Mouse (Mus musculus): ENCODE data around the gene Zfp791. TPM values are rescaled to one million over a fixed set of nuclear protein-coding genes. Genes with fewer than 3 reads are reported as not detected.

Zfp791 gene
- polyA plus RNA-seq, 1 experiment from 2014 or later: 1.7 TPM

DNA sequence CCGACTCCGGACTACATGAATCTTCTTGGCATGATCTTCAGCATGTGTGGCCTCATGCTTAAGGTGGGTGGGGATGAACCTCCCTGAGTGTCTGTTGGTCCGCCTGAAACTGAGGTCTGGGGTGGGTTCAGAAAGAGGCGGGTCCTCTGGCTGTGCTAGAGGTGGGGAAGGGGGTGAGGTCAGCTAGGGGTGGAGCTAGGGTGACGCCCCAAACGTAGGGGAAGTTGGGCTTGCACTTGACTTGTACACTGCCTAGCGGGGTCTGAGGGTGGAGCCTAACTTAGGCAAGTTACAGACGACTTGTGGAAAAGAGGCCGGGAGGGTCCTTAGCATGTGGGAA lies 41.7 kb downstream of the Zfp791 start, which contains the start of gene Wdr83:
Gene Wdr83, minus strand, starts transcription at position 91 of the 340 bp plus-strand sequence.
- Histone ChIP-seq H3K36me3 (replicated peaks) (peaks cover 27% of the 10 kb centered on the region), H3K4me3 (replicated peaks) (peak within 1 kb of the TSS; percentile 70), H3K9ac (peak within 1 kb of the TSS; percentile 80), H3K9me3 (no peaks in the 10 kb centered on the region), H3K27me3 (no peaks in the 10 kb centered on the region), H3K27ac (peak within 1 kb of the TSS; percentile 60), H3K4me1 (peaks cover 41% of the 10 kb centered on the region), H3K4me2 (peak within 1 kb of the TSS; percentile 95)
- 4% methylated on average over 9 of the region's 9 CpGs for WGBS
- peak; percentile 42; the same call in 1 of the 2 replicates for ATAC-seq (ENCODE audit: low FRiP score)

DNA sequence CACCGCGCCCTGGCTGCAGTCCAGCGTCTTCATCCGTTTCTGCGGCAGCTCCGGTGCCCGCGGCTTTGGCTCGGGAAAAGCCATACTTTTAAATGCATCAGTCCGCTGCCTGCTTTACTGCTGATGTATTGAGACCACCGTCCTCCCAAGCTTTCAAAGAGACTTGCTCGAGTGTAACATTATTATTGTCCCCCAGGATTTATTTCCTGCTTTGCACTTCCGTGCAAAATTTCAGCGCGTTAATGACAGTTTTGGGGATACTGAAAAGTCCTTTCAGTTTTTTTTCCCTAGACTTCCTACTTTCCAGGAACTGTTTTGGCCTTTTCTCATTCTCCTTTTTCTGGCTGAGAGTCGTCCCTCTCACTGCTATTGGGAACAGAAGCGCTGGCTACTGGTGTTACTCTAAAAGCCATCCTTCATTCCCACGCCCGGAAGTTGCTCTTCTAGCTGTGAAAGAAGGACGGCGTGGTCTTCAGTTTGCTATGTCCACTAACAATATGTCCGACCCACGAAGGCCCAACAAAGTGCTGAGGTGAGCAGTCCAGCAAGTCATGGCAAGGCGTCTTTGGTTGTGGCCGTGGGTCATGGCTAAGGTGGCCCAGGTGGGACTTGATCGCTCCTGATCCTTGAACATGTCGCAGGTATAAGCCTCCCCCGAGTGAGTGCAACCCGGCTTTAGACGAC lies 42.2 kb downstream of the Zfp791 start, which contains the start of gene Wdr83os:
Gene Wdr83os, plus strand, starts transcription at position 209 of the 684 bp plus-strand sequence.
- Histone ChIP-seq H3K36me3 (replicated peaks) (peaks cover 30% of the 10 kb centered on the region), H3K27me3 (no peaks in the 10 kb centered on the region), H3K4me2 (peak within 1 kb of the TSS; percentile 95), H3K27ac (peak within 1 kb of the TSS; percentile 60), H3K4me1 (peaks cover 41% of the 10 kb centered on the region), H3K9ac (peak within 1 kb of the TSS; percentile 80), H3K4me3 (replicated peaks) (peak within 1 kb of the TSS; percentile 70), H3K9me3 (no peaks in the 10 kb centered on the region)
- ATAC-seq (ENCODE audit: low FRiP score): no peak
- under 1% methylated on average over 30 of the region's 30 CpGs for WGBS

DNA sequence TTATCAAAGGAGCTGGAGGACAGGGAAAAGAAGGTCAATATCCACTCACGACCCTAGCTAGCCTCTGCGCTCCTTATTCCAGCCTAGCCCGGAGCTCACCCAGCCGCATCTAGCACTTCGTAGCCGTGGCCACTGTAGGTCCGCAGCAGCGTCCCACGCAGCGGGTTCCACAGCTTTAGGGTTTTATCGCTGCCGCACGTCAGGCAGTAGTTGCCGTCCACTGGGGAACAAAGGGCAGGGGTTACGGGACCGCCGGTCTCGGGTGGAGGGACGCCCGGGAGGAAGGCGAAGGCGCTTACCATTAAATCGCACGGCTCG lies 42.7 kb downstream of the Zfp791 start:
- Histone ChIP-seq H3K36me3 (replicated peaks) (peaks cover 30% of the 10 kb centered on the region), H3K27me3 (no peaks in the 10 kb centered on the region), H3K9ac (peak overlapping the region; percentile 80), H3K4me3 (replicated peaks) (peak overlapping the region; percentile 70), H3K27ac (peak overlapping the region; percentile 60; the same call in 1 of the 2 replicates), H3K9me3 (no peaks in the 10 kb centered on the region), H3K4me1 (peaks cover 41% of the 10 kb centered on the region), H3K4me2 (peak overlapping the region; percentile 95)
- ATAC-seq (ENCODE audit: low FRiP score): no peak
- WGBS: 1% methylated on average over 25 of the region's 25 CpGs

DNA sequence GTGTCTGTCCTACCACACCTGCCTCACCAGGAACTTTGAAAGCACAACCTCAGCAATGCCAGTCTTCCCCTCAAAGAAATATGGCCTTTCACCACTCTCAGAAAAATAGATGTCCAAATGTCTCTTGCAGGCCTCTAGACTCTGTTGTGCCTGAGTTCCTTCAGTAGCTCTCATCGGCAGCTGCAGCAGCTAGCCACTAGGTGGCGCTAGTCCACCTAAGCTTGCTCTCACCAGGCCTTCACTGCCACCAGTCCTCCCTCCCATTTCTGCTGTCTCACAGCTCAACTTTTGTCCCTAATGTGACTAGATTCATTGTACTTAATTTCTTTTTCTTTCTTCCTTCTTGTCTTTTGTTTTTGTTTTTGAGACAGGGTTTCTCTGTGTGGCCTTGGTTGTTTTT lies 45.9 kb downstream of the Zfp791 start:
- 0% methylated on average over 2 of the region's 2 CpGs for WGBS

DNA sequence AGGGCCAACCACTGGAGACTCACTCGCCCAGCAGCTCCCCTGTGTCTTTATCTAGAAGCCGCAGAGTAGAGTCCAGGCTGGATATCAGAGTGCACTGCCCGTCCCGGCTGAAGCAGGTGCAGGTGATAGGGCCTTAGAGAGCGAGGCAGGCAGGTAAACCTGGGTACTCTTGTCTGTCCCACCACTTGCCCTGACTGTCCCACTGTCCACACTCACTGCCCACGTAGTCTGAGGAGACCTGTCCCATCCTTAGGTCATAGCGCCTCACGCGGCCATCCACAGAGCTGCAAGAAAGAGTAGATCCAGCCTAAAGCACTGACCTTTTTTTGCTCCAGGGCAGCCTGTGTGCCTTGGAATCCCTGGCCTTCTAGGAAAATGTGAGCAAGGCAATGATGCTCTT lies 46.9 kb downstream of the Zfp791 start:
- H3K27ac ChIP-seq: no peak overlapping the region
- no peak overlapping the region for H3K4me3 ChIP-seq (replicated peaks)
- peaks cover 24% of the 10 kb centered on the region for H3K4me1 ChIP-seq
- no peak for ATAC-seq (ENCODE audit: low FRiP score)
- H3K9me3 ChIP-seq: no peaks in the 10 kb centered on the region
- H3K27me3 ChIP-seq: no peaks in the 10 kb centered on the region
- no peak overlapping the region for H3K9ac ChIP-seq
- peaks cover 50% of the 10 kb centered on the region for H3K36me3 ChIP-seq (replicated peaks)
- 76% methylated on average over 9 of the region's 9 CpGs for WGBS
- no peak overlapping the region for H3K4me2 ChIP-seq

More for the DNA sequence above, 45.9 kb downstream of the Zfp791 start:
- Histone ChIP-seq H3K4me2 (no peak overlapping the region), H3K9ac (no peak overlapping the region), H3K27me3 (no peaks in the 10 kb centered on the region), H3K9me3 (no peaks in the 10 kb centered on the region), H3K4me1 (peaks cover 32% of the 10 kb centered on the region), H3K4me3 (replicated peaks) (no peak overlapping the region), H3K36me3 (replicated peaks) (peaks cover 50% of the 10 kb centered on the region), H3K27ac (no peak overlapping the region)
- no peak for ATAC-seq (ENCODE audit: low FRiP score)

DNA sequence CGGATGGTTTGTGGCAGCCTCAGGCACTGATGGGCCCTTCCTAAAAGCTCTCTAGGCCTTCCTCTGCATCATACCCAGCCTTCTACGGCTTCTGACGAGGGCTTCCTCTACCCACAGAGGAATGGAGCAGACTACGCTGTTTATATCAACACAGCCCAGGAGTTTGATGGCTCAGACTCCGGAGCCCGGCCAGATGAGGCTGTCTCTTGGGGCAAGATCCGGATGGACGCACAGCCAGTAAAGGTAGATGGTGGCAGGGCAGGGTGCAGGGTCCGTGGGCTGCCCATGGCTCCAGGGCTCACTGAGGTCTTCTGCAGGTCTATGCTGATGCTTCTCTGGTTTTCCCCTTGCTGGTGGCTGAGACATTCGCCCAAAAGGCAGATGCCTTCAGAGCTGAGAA lies 48.3 kb downstream of the Zfp791 start:
- no peak for ATAC-seq (ENCODE audit: low FRiP score)

DNA sequence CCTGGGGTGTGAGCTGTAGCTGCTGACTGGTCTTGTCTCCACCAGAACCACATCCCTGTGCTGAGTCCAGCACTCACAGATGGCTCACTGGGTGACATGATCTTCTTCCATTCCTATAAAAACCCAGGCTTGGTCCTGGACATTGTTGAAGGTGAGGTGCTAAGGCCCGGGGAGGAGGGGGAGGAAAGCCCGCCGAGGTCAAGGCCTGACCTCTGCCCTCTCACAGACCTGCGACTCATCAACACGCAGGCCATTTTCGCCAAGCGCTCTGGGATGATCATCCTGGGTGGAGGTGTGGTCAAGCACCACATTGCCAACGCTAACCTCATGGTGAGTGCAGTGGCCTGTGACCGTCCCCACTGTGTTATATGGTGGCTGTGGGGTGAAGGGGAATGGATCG lies 48.7 kb downstream of the Zfp791 start:
- Histone ChIP-seq H3K4me1 (peaks cover 19% of the 10 kb centered on the region), H3K27ac (no peak overlapping the region), H3K4me2 (no peak overlapping the region), H3K9me3 (no peaks in the 10 kb centered on the region), H3K9ac (no peak overlapping the region), H3K36me3 (replicated peaks) (peaks cover 50% of the 10 kb centered on the region), H3K4me3 (replicated peaks) (no peak overlapping the region), H3K27me3 (no peaks in the 10 kb centered on the region)
- 90% methylated on average over 10 of the region's 10 CpGs for WGBS
- no peak for ATAC-seq (ENCODE audit: low FRiP score)

More for the DNA sequence above, 48.3 kb downstream of the Zfp791 start:
- peaks cover 50% of the 10 kb centered on the region for H3K36me3 ChIP-seq (replicated peaks)
- H3K27me3 ChIP-seq: no peaks in the 10 kb centered on the region
- H3K27ac ChIP-seq: no peak overlapping the region
- no peak overlapping the region for H3K9ac ChIP-seq
- 98% methylated on average over 10 of the region's 10 CpGs for WGBS
- H3K4me3 ChIP-seq (replicated peaks): no peak overlapping the region
- H3K4me1 ChIP-seq: peaks cover 23% of the 10 kb centered on the region
- H3K9me3 ChIP-seq: no peaks in the 10 kb centered on the region
- H3K4me2 ChIP-seq: no peak overlapping the region

DNA sequence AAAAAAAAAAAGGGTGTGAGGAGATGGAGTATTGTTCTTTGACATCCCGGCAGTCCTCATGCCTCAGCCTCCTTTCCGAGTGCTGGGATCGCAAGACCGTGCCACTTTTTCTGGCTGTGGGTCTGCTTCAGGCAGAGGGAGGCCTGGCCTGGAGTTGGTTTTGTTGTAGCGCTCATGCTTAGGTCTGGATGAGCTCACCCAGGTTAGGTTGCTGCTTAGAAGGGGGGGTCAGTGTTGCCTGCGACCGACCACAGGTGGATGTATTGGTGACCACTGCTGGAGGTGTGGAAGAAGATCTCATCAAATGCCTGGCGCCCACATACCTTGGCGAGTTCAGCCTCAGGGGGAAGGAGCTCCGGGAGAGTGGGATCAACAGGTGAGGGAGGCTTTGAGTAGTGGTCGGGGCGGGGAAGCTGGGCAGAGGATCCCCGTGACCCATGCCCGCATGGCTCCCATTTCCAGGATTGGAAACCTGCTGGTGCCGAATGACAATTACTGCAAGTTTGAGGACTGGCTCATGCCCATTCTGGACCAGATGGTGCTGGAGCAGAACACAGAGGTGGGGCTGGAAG lies 49.8 kb downstream of the Zfp791 start:
- Histone ChIP-seq H3K27me3 (no peaks in the 10 kb centered on the region), H3K4me1 (peaks cover 19% of the 10 kb centered on the region), H3K9me3 (no peaks in the 10 kb centered on the region), H3K4me3 (replicated peaks) (no peak overlapping the region), H3K9ac (no peak overlapping the region), H3K4me2 (peak overlapping the region; percentile 62; the same call in 1 of the 2 replicates), H3K36me3 (replicated peaks) (peaks cover 49% of the 10 kb centered on the region), H3K27ac (no peak overlapping the region)
- 93% methylated on average over 15 of the region's 15 CpGs for WGBS
- ATAC-seq (ENCODE audit: low FRiP score): no peak

DNA sequence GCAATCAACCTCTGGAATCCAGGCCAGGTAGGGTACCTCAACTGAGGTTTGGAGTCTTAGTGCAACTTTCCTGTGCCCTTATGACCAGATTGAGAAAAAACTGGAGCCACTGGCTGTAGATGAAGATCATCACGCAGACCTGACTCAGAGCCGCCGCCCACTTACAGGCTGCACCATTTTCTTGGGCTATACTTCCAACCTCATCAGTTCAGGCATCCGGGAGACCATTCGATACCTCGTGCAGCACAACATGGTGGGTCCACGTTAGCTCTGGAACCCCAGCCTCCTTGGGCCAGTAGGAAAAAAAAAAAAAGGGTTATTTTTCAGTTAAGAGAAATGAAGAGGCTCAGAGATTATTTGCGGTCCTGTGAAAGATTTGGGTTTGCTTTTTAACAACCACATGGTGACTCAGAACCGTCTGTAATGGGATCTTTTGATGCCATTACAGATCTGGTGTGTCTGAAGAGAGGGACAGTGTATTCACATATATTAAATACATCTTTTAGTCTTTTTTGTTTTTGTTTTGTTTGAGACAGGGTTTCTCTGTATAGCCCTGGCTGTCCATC lies 50.4 kb downstream of the Zfp791 start:
- Histone ChIP-seq H3K27me3 (no peaks in the 10 kb centered on the region), H3K27ac (peak overlapping the region; percentile 96; the same call in 1 of the 2 replicates), H3K36me3 (replicated peaks) (peaks cover 52% of the 10 kb centered on the region), H3K9me3 (no peaks in the 10 kb centered on the region), H3K4me2 (peak overlapping the region; percentile 62), H3K9ac (peak overlapping the region; percentile 82), H3K4me3 (replicated peaks) (peak overlapping the region; percentile 92), H3K4me1 (peaks cover 19% of the 10 kb centered on the region)
- no peak for ATAC-seq (ENCODE audit: low FRiP score)
- WGBS: 40% methylated on average over 9 of the region's 9 CpGs

DNA sequence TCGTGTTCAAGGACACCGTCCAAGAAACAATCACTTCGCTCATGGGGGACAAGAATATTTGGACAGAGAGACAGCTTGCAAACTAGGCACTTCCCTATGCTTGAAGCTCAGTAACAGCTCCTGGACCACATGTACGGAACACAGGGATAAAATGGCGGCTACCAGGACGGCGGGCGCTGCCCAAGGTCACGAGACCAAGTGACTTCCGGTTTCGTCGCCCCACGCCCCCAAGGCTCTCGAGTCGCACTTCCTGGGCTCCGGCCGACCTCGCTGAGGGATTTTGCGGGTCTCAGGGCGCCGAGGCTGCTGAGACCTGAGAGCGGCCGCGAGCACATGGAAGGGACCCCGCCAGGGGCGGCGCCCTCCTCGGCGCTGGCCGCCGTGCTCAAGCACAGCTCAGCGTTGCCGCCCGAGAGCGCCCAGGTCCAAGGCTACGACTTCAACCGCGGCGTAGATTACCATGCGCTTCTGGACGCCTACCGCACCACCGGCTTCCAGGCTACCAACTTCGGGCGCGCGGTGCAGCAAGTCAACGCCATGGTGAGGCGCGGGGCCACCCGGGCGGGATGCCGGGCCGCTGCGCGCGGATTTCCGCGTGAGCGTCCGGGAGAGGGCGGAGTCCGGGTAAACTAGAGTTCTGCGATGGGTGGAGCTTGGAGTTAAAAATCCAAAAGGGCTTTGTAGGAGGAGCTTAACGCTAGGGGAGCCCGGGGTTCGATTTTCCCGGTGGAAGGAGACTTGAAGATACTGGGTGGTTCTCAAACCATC lies 51.2 kb downstream of the Zfp791 start, which contains the start of gene Dhps:
Gene Dhps, plus strand, starts transcription at position 244 of the 768 bp plus-strand sequence.
- peak within 1 kb of the TSS; percentile 92 for H3K4me3 ChIP-seq (replicated peaks)
- peak within 1 kb of the TSS; percentile 62 for H3K4me2 ChIP-seq
- peak within 1 kb of the TSS; percentile 82 for H3K9ac ChIP-seq
- under 1% methylated on average over 67 of the region's 68 CpGs for WGBS
- no peaks in the 10 kb centered on the region for H3K9me3 ChIP-seq
- H3K4me1 ChIP-seq: peaks cover 19% of the 10 kb centered on the region
- no peaks in the 10 kb centered on the region for H3K27me3 ChIP-seq
- ATAC-seq (ENCODE audit: low FRiP score): peak; percentile 91
- H3K36me3 ChIP-seq (replicated peaks): peaks cover 54% of the 10 kb centered on the region
- H3K27ac ChIP-seq: peak within 1 kb of the TSS; percentile 96

DNA sequence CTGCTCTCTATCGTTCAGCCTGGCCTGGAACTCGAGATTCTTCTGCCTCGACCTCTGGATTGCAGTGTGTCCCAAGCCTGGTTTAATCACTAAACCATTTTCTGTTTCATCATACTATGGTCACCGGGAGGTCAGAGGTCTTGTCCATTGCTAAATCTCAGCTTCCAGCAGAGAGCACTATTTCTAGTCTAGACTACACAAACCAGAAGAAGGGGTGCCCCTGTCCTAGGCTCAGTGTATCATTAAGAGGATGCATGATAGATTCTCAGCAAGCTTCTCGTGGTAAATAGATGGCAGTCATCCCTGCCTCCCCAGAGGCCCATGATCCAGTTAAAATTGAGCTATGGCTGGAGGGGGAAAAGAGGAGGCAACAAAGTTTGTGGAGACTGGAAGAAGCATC lies 51.9 kb downstream of the Zfp791 start:
- WGBS: 88% methylated on average over 5 of the region's 5 CpGs
- Histone ChIP-seq H3K4me1 (peaks cover 19% of the 10 kb centered on the region), H3K9me3 (no peaks in the 10 kb centered on the region), H3K27ac (0 out of 2 replicates have a peak overlapping the region, but pooled peaks have one; percentile 96), H3K27me3 (no peaks in the 10 kb centered on the region), H3K4me2 (peak overlapping the region; percentile 62), H3K4me3 (replicated peaks) (peak overlapping the region; percentile 92), H3K9ac (peak overlapping the region; percentile 82; the same call in 1 of the 2 replicates), H3K36me3 (replicated peaks) (peaks cover 54% of the 10 kb centered on the region)
- ATAC-seq (ENCODE audit: low FRiP score): no peak

DNA sequence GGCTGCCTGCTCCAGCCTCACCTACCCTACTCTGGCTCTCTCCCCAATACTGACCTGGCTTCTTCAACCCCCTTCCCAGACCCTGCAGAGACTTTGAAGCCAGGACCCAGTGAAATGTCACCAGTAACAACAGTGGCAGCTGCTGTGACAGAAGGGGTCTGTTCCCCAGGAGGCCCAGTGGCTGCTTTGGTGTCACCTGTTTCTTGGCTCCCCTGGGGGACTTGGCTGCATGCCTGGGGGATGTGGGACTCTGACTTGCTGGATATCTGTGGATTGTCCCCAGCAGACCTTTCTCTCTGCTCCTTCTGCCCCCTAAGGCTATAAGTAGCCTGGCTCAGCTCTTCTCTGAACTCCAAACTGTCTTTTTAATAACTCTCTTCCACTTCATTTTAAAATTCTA lies 54.9 kb downstream of the Zfp791 start, which contains the start of gene Gm5741:
Gene Gm5741, minus strand, starts transcription at position 1 of the 400 bp plus-strand sequence.
- no peaks in the 10 kb centered on the region for H3K9me3 ChIP-seq
- no peak within 1 kb of the TSS for H3K4me3 ChIP-seq (replicated peaks)
- ATAC-seq (ENCODE audit: low FRiP score): no peak
- no peak within 1 kb of the TSS for H3K9ac ChIP-seq
- H3K27me3 ChIP-seq: no peaks in the 10 kb centered on the region
- peaks cover 29% of the 10 kb centered on the region for H3K36me3 ChIP-seq (replicated peaks)
- H3K27ac ChIP-seq: no peak within 1 kb of the TSS
- H3K4me1 ChIP-seq: peaks cover 17% of the 10 kb centered on the region
- H3K4me2 ChIP-seq: no peak within 1 kb of the TSS

Measured in forebrain, embryonic 12.5 days (tissue).